Mouse (Mus musculus) hindlimb bud, embryonic 11.5 days (tissue): Measurements from ENCODE around the gene Gse1.
"Not testable (repeated sequence)": the region's sequence is repeated elsewhere in the genome, so short reads cannot be mapped to it uniquely, and the experiment has no call there.

Experiments
- DNase-seq: peaks from one replicate; pipeline ENCODE4 v3.0.0-alpha.2; 2012; ENCODE audit warnings: low read depth, low spot score; ENCODE audit errors: extremely low spot score

The Gse1 gene

GRCm38 (mm10) chr8:120341124-120341523 is 112.9 kb downstream of the Gse1 start:
- DNase-seq, result no peak

- no peak for DNase-seq
These were observed 114.7 kb downstream of the Gse1 start for GRCm38 (mm10) chr8:120342847-120343548.

GRCm38 (mm10) chr8:120343582-120343981 is 115.3 kb downstream of the Gse1 start:
- no peak for DNase-seq

- no peak for DNase-seq
These were observed 115.9 kb downstream of the Gse1 start for GRCm38 (mm10) chr8:120344166-120344565.

- DNase-seq, result no peak
These were observed 116.3 kb downstream of the Gse1 start for GRCm38 (mm10) chr8:120344583-120344982.

- no peak for DNase-seq
These were observed 119.6 kb downstream of the Gse1 start for GRCm38 (mm10) chr8:120347734-120348341.

- no peak for DNase-seq
These were observed 120.7 kb downstream of the Gse1 start for GRCm38 (mm10) chr8:120348922-120349321.

- no peak for DNase-seq
These were observed 123.2 kb downstream of the Gse1 start for GRCm38 (mm10) chr8:120351332-120352071.

- DNase-seq, result no peak
These were observed 123.8 kb downstream of the Gse1 start for GRCm38 (mm10) chr8:120352096-120352495.

- DNase-seq, result no peak
These were observed 127.8 kb downstream of the Gse1 start for GRCm38 (mm10) chr8:120356067-120356466.

GRCm38 (mm10) chr8:120357504-120357903 is 129.2 kb downstream of the Gse1 start:
- no peak for DNase-seq

- DNase-seq, result no peak
These were observed 133.0 kb downstream of the Gse1 start for GRCm38 (mm10) chr8:120361301-120361700.

- DNase-seq, result no peak
These were observed 135.4 kb downstream of the Gse1 start for GRCm38 (mm10) chr8:120363552-120364071.

GRCm38 (mm10) chr8:120364093-120364725 is 136.0 kb downstream of the Gse1 start:
- no peak for DNase-seq

GRCm38 (mm10) chr8:120366840-120367239 is 138.6 kb downstream of the Gse1 start:
- no peak for DNase-seq

- DNase-seq, result not testable (repeated sequence)
These were observed 139.9 kb downstream of the Gse1 start for GRCm38 (mm10) chr8:120368191-120368590.

GRCm38 (mm10) chr8:120368814-120369649 is 140.8 kb downstream of the Gse1 start:
- DNase-seq, result no peak

- DNase-seq, result no peak
These were observed 141.7 kb downstream of the Gse1 start for GRCm38 (mm10) chr8:120369956-120370355.

- no peak for DNase-seq
These were observed 142.2 kb downstream of the Gse1 start for GRCm38 (mm10) chr8:120370461-120370860.

GRCm38 (mm10) chr8:120371146-120371545 is 142.9 kb downstream of the Gse1 start:
- DNase-seq, result no peak
